Mouse (Mus musculus) adrenal gland, postnatal 4 days (tissue): ENCODE data around the gene Sbk2. TPM values are rescaled to one million over a fixed set of nuclear protein-coding genes. Genes with fewer than 3 reads are reported as not detected.
"Not testable (repeated sequence)": the region's sequence is repeated elsewhere in the genome, so short reads cannot be mapped to it uniquely, and the experiment has no call there.

Experiments used
- DNase-seq, 2 experiments: peaks; one replicate each; pipeline ENCODE4 v3.0.0; 2021 to 2022; ENCODE audit warnings: low spot score in 2 of 2, mixed read lengths in 2 of 2
- long read RNA-seq, 2 experiments: library from polyadenylated mRNA; stranded (forward); transcript quantifications; one replicate each; pipeline ENCODE4 v2.0.0; 2021
- total RNA-seq, 2 experiments: library from RNA; stranded (reverse); gene quantifications; 2 replicates each; pipeline ENCODE4 v1.2.3; 2021

The Sbk2 gene
- under 1 TPM; 0.50 to 0.90 TPM for total RNA-seq
- long read RNA-seq, experiment 1, result 0 reads
- long read RNA-seq, experiment 2, result 0 reads

GRCm38 (mm10) chr7:4964272-4964671 lies at the start of gene Sbk2:
TSS of gene Sbk2 (minus strand) at chr7:4964406.
- peak; percentile 53 to 73 for DNase-seq

GRCm38 (mm10) chr7:5012681-5013513 lies 48.7 kb upstream of the Sbk2 start:
- DNase-seq, result no peak

- no peak for DNase-seq
Observed at GRCm38 (mm10) chr7:5008229-5008628, 44.0 kb upstream of the Sbk2 start.

GRCm38 (mm10) chr7:5002876-5003275 lies 38.7 kb upstream of the Sbk2 start:
- DNase-seq, result not testable (repeated sequence)

GRCm38 (mm10) chr7:4999876-5000275 lies 35.7 kb upstream of the Sbk2 start:
- no peak for DNase-seq

- no peak for DNase-seq
Observed at GRCm38 (mm10) chr7:4996934-4997333, 32.7 kb upstream of the Sbk2 start.

GRCm38 (mm10) chr7:4996003-4996895 lies 32.0 kb upstream of the Sbk2 start, which contains the start of gene Zfp579:
TSS of gene Zfp579 (minus strand) at chr7:4996158.
- DNase-seq, result peak; percentile 90

- no peak for DNase-seq
Observed at GRCm38 (mm10) chr7:4995268-4996002, 31.2 kb upstream of the Sbk2 start.

- no peak for DNase-seq
Observed at GRCm38 (mm10) chr7:4993999-4994788, 30.0 kb upstream of the Sbk2 start.

- DNase-seq, result no peak
Observed at GRCm38 (mm10) chr7:4993347-4993998, 29.3 kb upstream of the Sbk2 start.

- no peak for DNase-seq
Observed at GRCm38 (mm10) chr7:4988250-4988649, 24.0 kb upstream of the Sbk2 start.

GRCm38 (mm10) chr7:4976832-4977231 lies 12.6 kb upstream of the Sbk2 start:
- DNase-seq, result no peak

- no peak for DNase-seq
Observed at GRCm38 (mm10) chr7:4975455-4975854, 11.2 kb upstream of the Sbk2 start.

GRCm38 (mm10) chr7:4972321-4973047 lies 8.3 kb upstream of the Sbk2 start:
- peak in 1 of 2 experiments; percentile 32 for DNase-seq

- no peak for DNase-seq
Observed at GRCm38 (mm10) chr7:4971710-4972109, 7.5 kb upstream of the Sbk2 start.

- no peak for DNase-seq
Observed at GRCm38 (mm10) chr7:4971068-4971467, 6.9 kb upstream of the Sbk2 start, which contains the start of gene Sbk3. TSS of gene Sbk3 (minus strand) at chr7:4971168.

- DNase-seq, result no peak
Observed at GRCm38 (mm10) chr7:4964988-4965387, 782 bp upstream of the Sbk2 start.

- no peak for DNase-seq
Observed at GRCm38 (mm10) chr7:4963527-4963926, 679 bp downstream of the Sbk2 start.

GRCm38 (mm10) chr7:4957361-4957760 lies 6.8 kb downstream of the Sbk2 start:
- DNase-seq, result no peak
